Mouse (Mus musculus): ENCODE measurements around the gene Sept9.

The Sept9 gene

DNA sequence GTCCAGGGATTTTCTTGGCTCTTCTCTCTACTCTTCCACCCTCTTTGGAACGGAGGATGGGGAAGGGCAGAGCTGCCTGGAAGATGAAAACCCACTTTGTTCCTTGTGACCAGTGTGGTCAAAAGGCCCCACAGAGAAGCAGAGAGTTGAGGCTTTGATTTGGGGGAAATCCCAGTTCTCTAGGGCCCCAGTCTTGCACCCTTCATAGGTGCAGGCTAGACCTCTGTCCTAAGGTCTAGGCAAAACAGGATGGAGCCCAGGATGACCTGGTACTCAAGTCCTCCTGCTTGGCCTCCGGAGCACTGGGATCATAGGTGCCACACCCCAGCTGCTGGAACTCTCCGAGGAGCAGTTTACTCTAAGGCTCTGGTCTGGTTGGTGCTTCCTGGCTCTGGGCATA is 157.5 kb downstream of the Sept9 start:
- no peak for DNase-seq

DNA sequence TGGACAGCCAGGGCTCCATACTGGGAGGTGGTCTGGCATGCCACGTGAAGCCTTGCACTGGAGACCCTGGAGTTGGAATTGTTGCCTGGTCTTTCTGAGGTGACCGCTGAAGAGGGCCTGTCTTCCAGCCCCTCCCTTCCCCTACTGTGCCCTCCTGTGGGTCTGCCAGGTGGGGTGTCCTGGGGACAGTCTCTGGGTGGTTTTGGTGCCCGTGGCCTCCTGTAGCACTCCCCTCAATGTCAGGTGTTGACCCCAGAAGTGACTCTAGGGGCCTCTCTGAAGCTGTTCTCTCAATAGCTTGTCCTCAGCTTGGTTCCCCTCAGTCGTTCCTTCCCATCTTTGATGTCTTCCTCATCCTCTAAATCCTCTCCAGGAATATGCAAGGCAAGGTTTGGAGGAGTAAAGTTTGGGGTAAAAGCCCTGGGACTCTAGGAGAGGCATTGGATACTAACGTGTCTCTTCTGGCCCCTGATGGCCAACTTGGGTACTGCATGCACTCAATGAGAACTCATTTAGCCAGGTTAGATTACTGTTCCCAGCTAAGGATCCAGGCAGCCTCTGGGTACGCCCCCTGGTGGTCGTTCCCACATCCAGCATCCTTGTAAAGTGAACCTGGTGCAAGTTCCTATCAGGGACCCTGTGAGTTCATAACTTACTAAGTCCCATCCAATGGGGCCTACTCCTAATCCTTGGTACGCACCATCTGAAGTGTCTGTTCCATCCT is 158.6 kb downstream of the Sept9 start:
- peak; percentile 97 for DNase-seq

DNA sequence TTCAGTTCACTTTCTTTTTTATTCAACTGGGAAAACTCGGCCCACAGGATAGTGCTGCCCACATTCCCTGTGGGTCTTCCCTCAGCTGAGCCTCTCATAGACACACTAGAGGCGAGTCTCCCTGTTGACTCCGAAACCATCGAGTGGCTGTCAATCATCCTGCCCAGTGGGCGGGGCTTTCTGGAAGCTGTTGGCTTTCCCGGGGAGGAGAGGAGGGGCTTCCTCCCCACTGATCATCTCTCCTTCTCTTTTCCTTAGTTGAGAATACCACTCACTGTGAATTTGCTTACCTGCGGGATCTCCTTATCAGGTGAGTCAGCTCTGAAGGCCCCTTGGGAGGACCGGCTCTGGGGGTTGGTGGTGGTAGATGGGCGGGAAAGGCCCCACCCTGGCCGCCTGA is 159.7 kb downstream of the Sept9 start:
- no peak for DNase-seq

DNA sequence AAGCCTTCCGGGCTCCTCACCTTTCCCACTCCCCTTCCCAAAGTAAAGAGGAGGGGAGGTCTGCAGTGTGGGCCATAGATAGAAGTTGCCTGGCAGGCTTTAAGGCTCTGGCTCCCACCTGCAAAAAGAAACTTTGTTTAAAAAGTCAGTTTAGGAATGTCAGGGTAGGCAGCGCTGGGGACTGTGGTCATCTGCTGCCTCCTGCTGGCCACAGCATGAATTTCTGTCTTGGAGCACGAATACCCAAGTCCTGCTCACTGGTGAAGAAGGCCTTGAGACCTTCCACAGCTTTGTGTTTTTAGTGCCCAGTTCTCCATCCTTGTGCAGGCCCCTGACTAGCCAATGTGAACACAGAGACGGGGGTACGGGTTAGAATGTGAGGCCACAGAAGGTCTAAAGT is 160.4 kb downstream of the Sept9 start:
- peak; percentile 73 for DNase-seq

DNA sequence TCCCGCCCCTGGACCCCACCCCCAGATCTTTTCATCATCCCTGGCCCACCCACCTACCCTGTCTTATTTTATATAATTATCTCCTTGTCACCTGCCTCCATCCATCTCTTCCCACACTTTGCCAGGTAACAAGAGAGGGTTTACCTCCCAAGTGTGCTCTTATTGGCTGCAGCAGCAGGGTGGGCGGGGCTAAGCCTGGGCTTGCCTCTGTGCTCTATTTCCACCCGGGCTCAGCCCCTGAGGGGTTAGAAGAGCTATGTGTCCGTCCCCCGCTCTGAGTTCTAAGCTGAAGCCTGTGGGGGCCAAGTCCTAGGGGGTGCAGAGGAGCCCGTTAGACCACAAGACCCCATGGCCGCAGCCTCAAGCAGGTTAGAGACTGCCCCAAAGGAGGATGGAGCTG is 161.1 kb downstream of the Sept9 start:
- DNase-seq, result no peak

DNA sequence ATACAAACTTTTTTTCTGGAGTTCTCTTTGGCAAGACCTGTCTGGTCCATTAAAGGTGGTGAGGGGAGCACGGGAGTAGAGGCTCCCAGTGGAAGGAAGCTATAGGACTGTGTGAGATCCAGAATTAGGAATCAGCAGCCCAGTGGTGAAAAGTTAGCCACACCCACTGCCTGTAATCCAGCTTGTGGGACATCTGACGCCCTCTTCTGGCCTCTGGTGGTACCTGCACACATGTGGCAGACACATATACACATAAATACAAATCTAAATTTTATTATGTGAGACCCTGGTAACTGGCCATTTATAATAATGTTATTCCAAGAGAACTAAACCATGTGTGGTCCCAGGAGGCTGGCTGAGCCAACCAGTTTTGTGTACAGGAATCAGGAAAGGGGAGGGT is 162.8 kb downstream of the Sept9 start:
- DNase-seq, result no peak

DNA sequence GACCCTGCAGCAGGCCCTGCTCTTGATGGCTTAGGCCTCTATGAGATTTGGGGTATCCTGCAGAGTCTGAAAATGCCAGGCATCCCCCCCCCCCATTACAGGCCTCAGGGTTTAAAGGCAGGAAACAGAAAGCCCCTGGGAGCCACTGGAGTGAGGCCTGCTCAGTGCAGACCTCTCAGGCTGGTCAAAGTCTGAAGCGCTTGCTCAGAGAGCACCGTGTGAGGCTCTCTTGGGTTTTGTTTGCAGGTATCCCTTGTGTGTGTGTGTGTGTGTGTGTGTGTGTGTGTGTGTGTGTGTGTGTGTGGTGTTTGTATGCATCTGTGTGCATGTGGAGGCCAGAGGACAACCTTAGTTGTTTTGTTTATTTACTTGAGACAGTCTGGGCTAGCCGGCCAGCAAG is 164.5 kb downstream of the Sept9 start:
- no peak for DNase-seq

DNA sequence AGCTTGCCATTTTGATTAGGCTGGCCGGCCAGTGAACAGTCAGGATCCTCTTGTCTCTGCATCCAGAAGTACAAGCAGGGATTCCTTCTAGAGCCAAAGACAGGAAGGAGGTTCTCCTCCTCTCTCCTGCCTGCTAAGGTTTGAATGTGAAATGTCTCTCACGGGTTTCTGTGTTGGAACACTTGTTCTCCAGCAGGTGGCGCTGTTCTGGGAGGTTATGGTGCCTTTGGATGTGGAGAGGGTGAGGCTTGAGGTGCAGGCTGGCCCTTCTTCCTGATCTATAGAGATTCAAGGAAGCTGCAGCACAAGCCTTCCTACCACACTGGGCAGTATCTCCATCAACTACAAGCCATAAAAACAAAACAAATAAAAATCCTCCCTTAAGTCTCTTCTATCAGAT is 167.0 kb downstream of the Sept9 start:
- no peak for DNase-seq

DNA sequence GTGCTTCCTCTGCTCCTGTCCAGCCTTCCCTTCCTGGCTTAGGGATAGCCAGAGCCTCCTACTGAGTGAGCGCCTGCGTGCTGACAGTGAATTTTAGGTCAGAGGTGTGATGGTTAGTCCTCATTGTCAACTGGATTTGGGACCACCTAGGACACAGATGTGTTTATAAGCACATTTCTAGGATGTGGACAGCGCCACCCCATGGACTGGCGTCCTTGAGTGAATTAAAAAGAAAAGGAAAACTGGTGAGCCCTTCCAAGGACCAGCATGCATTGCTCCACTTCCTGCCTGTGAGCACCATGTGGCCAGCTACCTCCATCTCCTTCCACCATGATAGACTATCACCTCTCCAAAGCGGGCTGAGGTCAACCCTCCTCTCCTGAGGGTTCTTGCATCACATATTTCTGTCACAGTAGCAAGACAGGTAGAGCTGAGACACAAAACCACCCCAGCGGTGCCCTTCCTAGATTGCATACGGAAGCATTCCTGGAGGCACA is 167.4 kb downstream of the Sept9 start:
- DNase-seq, result no peak

DNA sequence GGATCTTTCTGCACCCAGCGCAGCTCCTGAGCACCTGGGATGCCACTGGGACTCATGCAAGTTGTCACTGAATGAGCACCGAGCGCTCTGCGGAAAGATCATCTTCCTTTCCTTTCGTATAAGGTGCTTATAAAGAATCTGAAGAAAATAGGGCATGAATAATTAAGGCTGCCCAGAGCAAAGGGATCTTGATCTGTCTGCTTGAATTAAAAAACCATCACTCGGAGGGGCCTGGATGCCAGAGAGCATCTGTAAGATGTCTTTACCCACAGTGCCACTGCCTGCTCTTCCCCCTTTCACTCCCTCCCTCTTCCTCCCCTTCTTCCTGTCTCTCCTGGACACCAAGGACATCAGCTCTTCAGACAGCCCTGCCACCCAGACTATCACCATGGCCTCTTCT is 168.5 kb downstream of the Sept9 start:
- DNase-seq, result no peak

DNA sequence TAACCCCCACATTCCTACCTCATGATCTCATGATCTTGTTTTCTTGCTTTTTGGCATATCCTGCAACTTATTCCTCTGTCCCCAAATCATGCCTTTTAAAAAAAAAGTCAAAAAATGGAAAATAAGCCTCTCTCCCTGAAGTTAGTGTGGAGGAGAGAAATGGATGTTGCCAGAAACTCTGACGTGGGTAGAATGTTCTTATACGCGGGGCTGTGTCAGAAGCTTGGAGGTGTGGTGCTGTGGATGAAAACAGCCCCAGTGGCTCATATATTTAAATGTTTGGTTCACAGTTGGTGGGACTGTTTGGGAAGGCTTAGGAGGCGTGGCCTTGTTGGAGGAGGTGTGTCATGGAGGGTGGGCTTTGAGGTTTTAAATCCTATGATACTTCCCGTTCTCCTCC is 169.9 kb downstream of the Sept9 start:
- no peak for DNase-seq

DNA sequence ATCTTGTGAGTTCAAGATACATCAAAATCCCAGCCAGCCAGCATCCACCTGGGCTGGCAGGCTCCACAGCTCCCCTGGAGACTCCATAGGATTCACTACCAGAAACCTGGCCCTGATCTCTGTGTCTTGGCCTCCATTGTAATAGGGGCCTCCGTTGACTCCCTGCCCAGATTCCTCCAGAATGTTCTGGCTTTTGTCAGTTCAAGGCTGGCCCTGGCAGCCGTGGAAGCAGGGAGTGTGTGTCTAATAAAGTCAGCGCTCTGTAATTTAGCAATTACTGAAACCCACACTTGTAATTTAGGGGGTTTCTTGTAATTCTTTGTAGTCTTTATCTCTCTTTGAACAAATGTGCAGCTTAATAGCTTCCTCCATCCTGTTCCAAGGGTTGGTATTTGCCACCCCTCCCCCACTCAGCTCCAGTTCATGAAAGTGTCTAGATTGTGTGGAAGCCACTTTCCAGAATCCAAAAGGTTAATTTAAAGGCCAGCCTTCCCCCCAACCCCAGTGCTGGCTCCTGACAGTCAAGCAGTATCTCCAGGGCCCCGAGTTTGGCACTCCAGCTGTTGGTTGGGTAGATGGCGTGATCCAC is 170.9 kb downstream of the Sept9 start:
- no peak for DNase-seq

DNA sequence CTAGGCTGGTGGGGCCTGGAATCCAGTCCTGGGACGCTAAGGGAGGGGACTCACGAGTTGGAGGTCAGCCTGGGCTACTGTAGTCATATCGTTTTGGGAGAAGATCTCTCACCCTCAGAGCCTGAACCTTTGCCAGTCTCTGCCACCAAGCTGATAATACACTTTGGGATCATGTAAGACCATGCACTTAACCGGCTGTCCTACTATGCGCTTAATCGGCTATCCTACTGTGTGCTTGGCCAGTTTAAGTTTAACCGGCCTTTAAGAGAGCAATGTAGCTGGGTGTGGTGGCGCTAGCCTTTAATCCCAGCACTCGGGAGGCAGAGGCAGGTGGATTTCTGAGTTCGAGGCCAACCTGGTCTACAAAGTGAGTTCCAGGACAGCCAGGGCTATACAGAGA is 173.1 kb downstream of the Sept9 start:
- DNase-seq, result no peak

DNA sequence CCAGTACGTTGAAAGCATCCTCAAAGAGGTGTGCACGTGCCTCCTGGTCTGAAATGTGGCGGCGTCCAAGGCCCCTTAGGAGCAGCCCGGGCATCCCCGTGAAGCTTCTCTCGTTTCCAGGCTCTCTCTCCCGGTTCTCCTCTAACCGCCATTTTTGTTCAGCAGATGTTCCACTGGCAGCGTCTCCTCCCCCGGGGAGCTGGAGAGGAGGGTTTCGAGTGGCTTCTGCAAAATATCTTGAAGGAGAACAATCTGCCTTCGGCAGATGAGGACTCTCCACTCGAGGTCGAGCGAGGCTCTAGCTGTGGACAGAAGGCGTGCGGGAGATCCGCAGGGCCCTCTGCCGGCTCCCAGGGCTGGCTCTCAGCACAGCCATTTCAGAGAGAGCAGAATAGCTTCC is 173.7 kb downstream of the Sept9 start:
- DNase-seq, result no peak

DNA sequence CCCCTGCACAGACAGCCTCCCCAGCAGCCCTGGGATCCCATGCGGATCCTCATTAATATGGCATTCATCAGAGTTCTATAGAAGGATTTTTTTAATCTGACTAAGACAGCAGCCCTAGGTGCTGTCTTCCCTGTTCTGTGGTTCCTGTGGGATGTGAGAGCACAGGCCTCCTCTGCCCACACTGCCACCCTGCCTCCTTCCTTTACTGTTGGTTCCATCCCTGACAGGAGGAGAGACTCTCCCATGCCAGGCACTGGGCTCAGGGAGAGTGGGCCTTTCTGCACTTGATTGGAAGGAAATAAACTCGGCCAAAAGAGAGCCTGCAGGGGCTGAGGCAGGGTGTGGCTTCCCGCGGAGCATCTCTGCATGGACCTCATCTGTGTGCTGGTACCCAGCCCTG is 174.4 kb downstream of the Sept9 start:
- DNase-seq, result no peak

DNA sequence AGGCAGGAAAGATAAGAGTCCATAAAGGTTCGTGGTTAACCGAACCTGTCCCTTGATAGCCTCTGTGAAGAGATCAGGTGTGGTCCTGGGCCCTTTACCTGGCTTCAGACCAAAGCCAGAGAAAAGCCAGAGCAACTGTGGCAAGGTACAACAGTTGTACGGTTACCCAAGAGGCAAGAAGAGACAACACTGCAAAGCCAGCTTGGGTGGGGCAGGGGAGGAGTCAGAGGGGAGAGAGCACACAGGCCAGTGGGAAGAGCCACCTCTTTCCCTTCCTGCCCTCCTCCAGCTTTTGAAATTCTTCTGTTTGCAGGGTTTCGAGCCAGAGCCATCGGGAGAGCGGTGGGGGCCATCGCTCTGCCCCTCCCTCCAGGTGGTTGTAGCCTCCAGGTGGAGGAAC is 174.8 kb downstream of the Sept9 start:
- DNase-seq, result no peak

DNA sequence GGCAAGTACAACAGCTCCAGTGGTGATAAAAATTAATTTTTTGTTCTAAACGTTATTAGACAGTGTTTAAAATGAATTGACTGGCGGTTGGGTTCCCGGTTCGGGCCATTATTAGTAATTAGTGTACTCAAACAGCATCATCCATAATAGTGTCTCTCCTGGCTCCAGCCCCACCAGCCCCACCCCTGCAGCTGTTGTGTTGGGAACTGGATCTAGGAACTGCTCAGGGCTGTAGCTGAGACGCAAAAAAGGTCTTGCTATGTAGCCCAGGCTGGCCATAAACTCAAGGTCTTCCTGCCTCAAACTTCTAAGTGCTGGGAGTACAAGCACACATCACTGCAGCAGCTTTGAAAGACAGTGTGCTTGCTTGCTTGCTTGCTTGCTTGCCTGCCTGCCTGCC is 180.3 kb downstream of the Sept9 start:
- no peak for DNase-seq

DNA sequence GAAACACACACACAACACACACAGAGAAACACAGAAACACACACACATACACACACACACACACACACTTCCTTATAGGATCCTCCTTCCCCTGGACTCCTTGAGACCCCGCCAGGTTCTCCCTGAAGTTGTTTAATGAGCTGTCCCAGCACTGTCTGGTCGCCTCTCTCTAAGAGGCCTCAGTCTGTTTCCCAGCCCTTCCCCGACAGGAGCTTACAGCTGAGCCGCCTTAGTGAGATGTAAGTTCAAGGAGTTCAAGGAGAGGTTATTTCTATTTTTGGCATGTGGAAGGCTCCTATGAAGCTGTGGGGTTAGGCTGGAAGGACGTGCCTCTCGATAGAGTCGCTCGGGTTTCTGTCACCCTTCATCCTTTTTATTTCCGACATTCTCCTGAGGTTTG is 184.8 kb downstream of the Sept9 start:
- no peak for DNase-seq

DNA sequence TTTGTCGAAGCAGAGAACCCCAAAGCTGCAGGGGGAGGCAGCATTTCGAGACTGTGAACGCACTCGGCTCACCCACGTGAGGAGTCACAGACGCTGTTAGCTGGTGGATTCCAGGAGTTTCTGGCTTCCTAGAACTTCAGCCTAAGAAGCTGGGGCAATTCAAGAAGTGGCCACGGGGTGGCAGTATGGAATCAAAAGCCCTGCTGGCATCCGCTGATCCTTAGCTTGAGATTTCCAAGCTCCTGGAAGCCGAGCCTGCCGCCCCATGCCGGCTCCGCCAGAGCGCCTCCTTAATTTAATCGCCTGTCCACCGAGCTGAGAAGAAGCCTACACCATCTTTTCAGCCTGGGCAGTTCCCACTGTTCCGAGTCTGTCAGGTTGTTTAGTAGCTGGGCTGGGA is 185.4 kb downstream of the Sept9 start:
- peak; percentile 94 for DNase-seq

DNA sequence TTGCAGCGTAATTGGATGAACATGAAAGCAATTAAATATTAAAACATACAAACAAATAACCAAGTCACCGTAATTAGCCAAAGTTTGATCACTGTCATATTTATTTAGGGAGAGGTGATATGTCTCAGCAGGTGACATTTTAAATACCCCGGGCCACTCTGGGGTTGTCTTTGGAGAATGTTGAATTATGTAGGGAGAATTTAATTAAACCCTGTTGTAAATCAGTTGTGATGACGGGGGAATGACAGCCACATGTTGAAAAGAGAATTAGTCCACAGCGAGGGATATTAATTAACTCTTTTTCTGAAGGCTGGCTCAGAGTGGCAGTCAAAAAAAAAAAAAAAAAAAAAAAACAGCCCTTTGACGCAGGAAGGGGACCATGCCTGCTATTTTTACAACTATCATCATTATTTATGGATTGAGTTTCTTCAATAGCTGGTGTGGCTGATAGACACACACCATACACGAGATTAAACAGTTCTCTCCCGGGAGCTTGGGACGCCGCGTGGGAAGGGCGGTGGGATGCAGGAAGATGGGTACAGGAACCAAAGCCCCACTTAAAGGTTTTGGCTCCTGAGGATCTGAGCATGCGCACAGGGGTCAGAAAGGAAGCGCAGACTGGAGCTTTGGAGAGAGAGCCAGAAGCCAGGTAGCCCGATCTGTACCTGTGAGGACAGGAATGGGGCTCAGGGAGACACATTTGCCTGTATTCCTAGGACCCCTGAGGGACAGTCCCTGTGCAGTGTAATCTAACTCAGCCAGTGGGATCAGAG is 186.1 kb downstream of the Sept9 start:
- DNase-seq, result no peak

DNA sequence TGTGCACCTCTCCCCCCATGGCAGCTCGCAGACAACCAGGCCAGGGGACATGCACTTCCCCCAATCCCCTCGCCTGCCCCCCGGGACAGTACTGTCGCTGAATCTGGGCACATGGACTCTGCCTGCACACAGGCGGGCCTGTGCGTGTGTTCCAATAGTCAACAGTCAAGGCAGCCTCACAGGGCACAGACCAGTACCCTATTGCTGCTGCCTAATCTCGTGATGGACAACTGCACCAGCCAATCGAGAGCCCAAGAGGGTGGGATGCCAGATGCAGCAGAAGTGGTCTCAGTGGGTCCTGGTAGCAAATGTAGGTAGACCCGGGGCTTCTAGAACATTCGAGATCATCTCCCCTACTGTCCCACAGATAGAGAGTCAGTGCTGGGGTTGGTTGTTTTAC is 187.8 kb downstream of the Sept9 start:
- no peak for DNase-seq

DNA sequence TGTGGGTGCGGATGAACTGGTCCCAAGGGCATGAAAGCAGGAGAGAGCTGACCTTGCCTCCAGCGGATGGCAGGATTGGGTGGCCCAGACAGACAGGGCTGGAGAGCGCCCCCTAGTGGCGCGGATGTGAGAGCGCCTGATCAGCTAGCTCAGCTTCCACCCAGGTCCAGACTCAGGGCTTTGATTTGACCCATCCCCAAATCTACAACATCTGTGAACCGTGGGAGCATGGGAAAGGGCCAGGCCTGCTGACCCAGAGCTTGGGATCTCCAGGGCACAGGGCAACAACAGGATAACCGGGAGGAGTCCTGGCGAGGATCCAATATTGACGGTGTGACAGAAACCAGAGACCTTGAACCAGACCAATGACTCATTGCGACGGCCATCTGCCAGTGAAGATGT is 190.5 kb downstream of the Sept9 start:
- DNase-seq, result peak; percentile 59

DNA sequence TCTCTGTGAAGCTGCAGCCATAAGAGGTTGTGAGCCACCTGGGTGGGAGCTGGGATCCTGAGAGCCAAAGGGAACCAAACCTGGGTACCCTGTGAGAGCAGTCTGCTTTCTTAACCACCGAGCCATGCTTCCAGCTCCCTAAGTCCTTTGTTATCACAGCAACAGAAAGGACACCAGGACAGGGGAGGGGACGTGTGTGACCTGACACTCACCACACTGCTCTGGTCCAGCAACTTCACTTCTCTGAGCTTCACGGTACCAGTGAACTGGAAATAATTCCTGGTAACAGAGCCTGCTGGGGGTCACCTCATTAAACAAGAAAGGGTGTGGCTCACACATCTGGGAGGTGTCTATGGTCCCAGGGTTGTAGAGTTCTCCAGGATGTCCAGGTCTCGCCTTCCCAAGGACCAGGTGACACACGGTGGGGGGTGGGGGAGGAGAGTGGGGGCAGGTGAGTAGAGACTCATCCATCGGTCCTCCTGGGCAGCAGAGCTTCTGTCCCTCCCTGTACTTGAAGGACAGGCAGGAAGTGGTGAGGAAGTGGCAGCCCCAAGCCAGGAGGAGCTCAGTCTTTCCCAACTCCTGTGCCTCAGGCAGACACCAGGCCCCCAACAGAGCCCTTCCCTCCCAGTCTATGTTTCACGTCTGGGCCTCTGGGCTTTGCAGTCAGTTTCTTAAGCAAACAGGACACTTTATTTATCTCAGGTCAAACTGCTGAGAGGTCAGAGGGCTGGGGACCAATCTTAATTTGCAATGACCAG is 191.5 kb downstream of the Sept9 start:
- no peak for DNase-seq
